Mouse (Mus musculus): ENCODE results near the gene Atp8a2. TPM values are rescaled to one million over a fixed set of nuclear protein-coding genes. Genes with fewer than 3 reads are reported as not detected.

Atp8a2 gene
- total RNA-seq, 1 experiment: 0.62 TPM

GRCm38 (mm10) chr14:59715695-59716442, 481.1 kb downstream of the Atp8a2 start:
- H3K27ac ChIP-seq (ENCODE audit: insufficient read depth, low read depth, low read length, poor library complexity, severe bottlenecking): no peak overlapping the region
- TF ChIP-seq MAFK (IDR thresholded peaks at IDR 0.05; ENCODE audit: insufficient read depth, low read depth, low read length) (no peak), HCFC1 (IDR thresholded peaks at IDR 0.05; ENCODE audit: borderline replicate concordance, insufficient read depth, low read length) (no peak)
- H3K9ac ChIP-seq (ENCODE audit: insufficient read depth, low read depth, low read length, poor library complexity, severe bottlenecking): no peak overlapping the region
- H3K36me3 ChIP-seq (ENCODE audit: control insufficient read depth, insufficient read depth, low read length, poor library complexity, severe bottlenecking): no peaks in the 10 kb centered on the region
- no peaks in the 10 kb centered on the region for H3K9me3 ChIP-seq (ENCODE audit: control insufficient read depth, insufficient read depth, low read depth, low read length)
- no peak for DNase-seq (ENCODE audit: low read depth, low spot score)
- no peak overlapping the region for H3K4me3 ChIP-seq (ENCODE audit: insufficient read depth in 1 of 2, low read depth in 1 of 2, low read length in 2 of 2, poor library complexity in 1 of 2, severe bottlenecking in 1 of 2)
- H3K4me1 ChIP-seq (ENCODE audit: control insufficient read depth in 2 of 2, insufficient read depth in 2 of 2, low read length in 2 of 2, poor library complexity in 1 of 2): peaks cover 0 to 2% of the 10 kb centered on the region in 2 experiments; a peak in 1 of 4 replicates
- in situ Hi-C loops (cut with MboI; ENCODE audit: low sequenced_read_pairs in 2 of 2, unreplicated experiment in 2 of 2): no loop called here

DNA sequence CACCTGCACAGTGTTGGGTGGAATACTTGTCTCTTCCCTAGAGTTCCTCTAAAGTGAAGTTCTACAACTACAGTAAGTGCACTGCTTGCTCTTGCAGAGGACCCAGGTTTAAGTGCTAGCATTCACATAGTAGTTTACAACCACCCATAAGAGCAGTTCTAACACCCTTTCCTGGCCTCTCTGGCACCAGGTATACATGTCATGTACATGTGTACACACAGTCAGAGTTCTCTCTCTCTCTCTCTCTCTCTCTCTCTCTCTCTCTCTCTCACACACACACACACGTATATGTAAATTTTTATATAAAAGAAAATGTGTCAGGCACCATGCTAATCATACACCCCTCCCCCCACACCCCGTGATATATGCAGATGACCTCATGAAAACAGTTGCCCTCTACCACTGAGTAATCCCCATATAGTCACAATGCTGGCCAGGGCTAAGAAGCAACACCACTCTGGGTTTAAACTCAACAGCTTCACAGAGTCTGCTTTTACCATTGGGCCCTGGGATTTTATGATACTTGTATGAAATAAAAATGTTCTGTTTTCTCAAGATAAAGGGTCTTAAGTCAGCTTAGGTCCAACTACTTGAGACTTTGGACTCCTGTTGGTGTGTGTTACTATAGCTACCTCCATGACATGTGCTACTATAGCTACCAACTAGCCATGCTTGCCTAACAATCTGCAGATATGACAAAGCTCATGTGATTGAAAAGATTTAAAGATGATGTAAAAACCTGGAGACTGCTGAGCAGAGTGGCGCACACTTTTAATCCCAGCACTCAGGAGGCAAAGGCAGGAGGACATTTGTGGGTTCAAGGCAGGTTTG, 487.3 kb downstream of the Atp8a2 start:
- Histone ChIP-seq H3K4me1 (ENCODE audit: control insufficient read depth in 2 of 2, insufficient read depth in 2 of 2, low read length in 2 of 2, poor library complexity in 1 of 2) (peaks cover 2 to 3% of the 10 kb centered on the region in 2 experiments; a peak in 1 of 4 replicates), H3K9ac (ENCODE audit: insufficient read depth, low read depth, low read length, poor library complexity, severe bottlenecking) (no peak overlapping the region), H3K4me3 (ENCODE audit: insufficient read depth in 1 of 2, low read depth in 1 of 2, low read length in 2 of 2, poor library complexity in 1 of 2, severe bottlenecking in 1 of 2) (no peak overlapping the region), H3K27ac (ENCODE audit: insufficient read depth, low read depth, low read length, poor library complexity, severe bottlenecking) (no peak overlapping the region), H3K36me3 (ENCODE audit: control insufficient read depth, insufficient read depth, low read length, poor library complexity, severe bottlenecking) (no peaks in the 10 kb centered on the region), H3K9me3 (ENCODE audit: control insufficient read depth, insufficient read depth, low read depth, low read length) (no peaks in the 10 kb centered on the region)
- DNase-seq (ENCODE audit: low read depth, low spot score): no peak
- in situ Hi-C loops (cut with MboI; ENCODE audit: low sequenced_read_pairs in 2 of 2, unreplicated experiment in 2 of 2): no loop called here
- TF ChIP-seq HCFC1 (IDR thresholded peaks at IDR 0.05; ENCODE audit: borderline replicate concordance, insufficient read depth, low read length): no peak
- no peak for TF ChIP-seq ZC3H11A (IDR thresholded peaks at IDR 0.05; ENCODE audit: borderline replicate concordance, low read depth, low read length)
- TF ChIP-seq ZNF384 (IDR thresholded peaks at IDR 0.05; ENCODE audit: low read depth, low read length): no peak
- TF ChIP-seq MAFK (IDR thresholded peaks at IDR 0.05; ENCODE audit: insufficient read depth, low read depth, low read length): no peak
- no peak for TF ChIP-seq CHD2 (IDR thresholded peaks at IDR 0.05; ENCODE audit: low read depth, low read length)

GRCm38 (mm10) chr14:59708009-59708408, 489.0 kb downstream of the Atp8a2 start:
- Histone ChIP-seq H3K9ac (ENCODE audit: insufficient read depth, low read depth, low read length, poor library complexity, severe bottlenecking) (no peak overlapping the region), H3K36me3 (ENCODE audit: control insufficient read depth, insufficient read depth, low read length, poor library complexity, severe bottlenecking) (no peaks in the 10 kb centered on the region), H3K27ac (ENCODE audit: insufficient read depth, low read depth, low read length, poor library complexity, severe bottlenecking) (no peak overlapping the region), H3K9me3 (ENCODE audit: control insufficient read depth, insufficient read depth, low read depth, low read length) (no peaks in the 10 kb centered on the region), H3K4me3 (ENCODE audit: insufficient read depth in 1 of 2, low read depth in 1 of 2, low read length in 2 of 2, poor library complexity in 1 of 2, severe bottlenecking in 1 of 2) (no peak overlapping the region), H3K4me1 (ENCODE audit: control insufficient read depth in 2 of 2, insufficient read depth in 2 of 2, low read length in 2 of 2, poor library complexity in 1 of 2) (peaks cover 2 to 3% of the 10 kb centered on the region in 2 experiments; a peak in 1 of 4 replicates)
- TF ChIP-seq ZNF384 (IDR thresholded peaks at IDR 0.05; ENCODE audit: low read depth, low read length): no peak
- TF ChIP-seq HCFC1 (IDR thresholded peaks at IDR 0.05; ENCODE audit: borderline replicate concordance, insufficient read depth, low read length): no peak
- no peak for DNase-seq (ENCODE audit: low read depth, low spot score)
- in situ Hi-C loops (cut with MboI; ENCODE audit: low sequenced_read_pairs in 2 of 2, unreplicated experiment in 2 of 2): no loop called here

DNA sequence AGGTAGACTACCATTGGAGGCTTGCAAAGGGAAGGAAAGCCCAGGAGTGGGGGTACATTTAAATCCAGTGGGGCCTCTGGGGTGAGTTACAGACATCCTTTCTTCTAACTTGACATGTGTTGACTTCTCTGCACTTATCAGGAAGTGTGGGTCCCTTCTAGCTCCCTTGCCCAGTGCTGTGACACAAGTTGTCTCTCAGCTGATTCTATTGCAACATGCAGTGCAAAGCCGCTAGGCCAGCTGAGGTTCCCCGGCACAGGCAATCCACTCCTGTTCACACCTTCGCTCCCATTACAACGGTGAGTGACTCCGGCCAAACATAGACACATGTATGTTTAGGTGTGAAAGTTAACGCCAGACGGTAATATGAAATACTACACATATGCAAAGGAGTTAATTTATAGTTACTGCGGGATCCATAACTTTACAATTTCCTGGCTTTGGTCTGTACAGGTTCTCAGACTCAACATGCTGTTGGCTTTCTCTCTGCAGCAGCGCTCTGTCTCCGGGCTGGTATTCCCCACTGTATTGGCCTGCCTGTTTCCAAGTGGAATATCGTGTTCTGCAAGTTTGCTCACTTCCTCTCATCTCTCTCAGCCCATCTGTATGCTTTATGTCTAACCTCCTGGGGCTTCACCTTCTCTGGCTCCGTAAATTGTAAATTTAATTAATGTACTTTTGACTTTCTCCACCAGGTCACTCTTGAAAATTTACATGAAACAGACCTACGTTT, 491.5 kb downstream of the Atp8a2 start:
- Histone ChIP-seq H3K4me1 (ENCODE audit: control insufficient read depth in 2 of 2, insufficient read depth in 2 of 2, low read length in 2 of 2, poor library complexity in 1 of 2) (0 out of 4 replicates have a peak, but pooled peaks cover 0 to 3% of the 10 kb centered on the region in 2 experiments), H3K36me3 (ENCODE audit: control insufficient read depth, insufficient read depth, low read length, poor library complexity, severe bottlenecking) (no peaks in the 10 kb centered on the region), H3K27ac (ENCODE audit: insufficient read depth, low read depth, low read length, poor library complexity, severe bottlenecking) (no peak overlapping the region), H3K9ac (ENCODE audit: insufficient read depth, low read depth, low read length, poor library complexity, severe bottlenecking) (no peak overlapping the region), H3K9me3 (ENCODE audit: control insufficient read depth, insufficient read depth, low read depth, low read length) (no peaks in the 10 kb centered on the region), H3K4me3 (ENCODE audit: insufficient read depth in 1 of 2, low read depth in 1 of 2, low read length in 2 of 2, poor library complexity in 1 of 2, severe bottlenecking in 1 of 2) (no peak overlapping the region)
- no peak for DNase-seq (ENCODE audit: low read depth, low spot score)
- in situ Hi-C loops (cut with MboI; ENCODE audit: low sequenced_read_pairs in 2 of 2, unreplicated experiment in 2 of 2): no loop called here
- no peak for TF ChIP-seq ZC3H11A (IDR thresholded peaks at IDR 0.05; ENCODE audit: borderline replicate concordance, low read depth, low read length)
- TF ChIP-seq HCFC1 (IDR thresholded peaks at IDR 0.05; ENCODE audit: borderline replicate concordance, insufficient read depth, low read length): no peak
- TF ChIP-seq CHD2 (IDR thresholded peaks at IDR 0.05; ENCODE audit: low read depth, low read length): no peak
- TF ChIP-seq ZNF384 (IDR thresholded peaks at IDR 0.05; ENCODE audit: low read depth, low read length): no peak
